Mouse (Mus musculus) liver, embryonic 14.5 days (tissue): ENCODE data around the gene Psmd1. TPM values are rescaled to one million over a fixed set of nuclear protein-coding genes. Genes with fewer than 3 reads are reported as not detected.

Experiments used
- ATAC-seq: fragments of 200-750 bp; cut with Nextera tagmentation; 2 replicates; pipeline ENCODE4 v1.8.0; 2017; ENCODE audit warnings: moderate number of reproducible peaks, mild to moderate bottlenecking, moderate library complexity; ENCODE audit not compliant: insufficient read depth
- DNase-seq, 3 experiments: peaks; one replicate each; pipeline ENCODE4 v3.0.0-alpha.2; 2012 to 2013; ENCODE audit warnings: low read depth in 3 of 3, low spot score in 3 of 3
- H3K27ac ChIP-seq: fragments of 300-500 bp; sonication (generic); 2 replicates; pipeline ENCODE4 v1.5.1; 2014; ENCODE audit warnings: moderate library complexity, mild to moderate bottlenecking, control low read depth, inconsistent platforms
- H3K27me3 ChIP-seq: fragments of 300-500 bp; sonication (generic); 2 replicates; pipeline ENCODE4 v1.6.1; 2014; ENCODE audit warnings: mild to moderate bottlenecking, low read length, moderate library complexity; ENCODE audit not compliant: control insufficient read depth, insufficient read depth
- H3K36me3 ChIP-seq: fragments of 300-500 bp; sonication (generic); replicated peaks from 2 replicates; pipeline ENCODE4 v1.6.1; 2014; ENCODE audit warnings: low read depth; ENCODE audit not compliant: control insufficient read depth, insufficient read depth
- H3K4me1 ChIP-seq, 2 experiments: fragments of 200-500 bp in 1 of 2; fragments of 300-500 bp in 1 of 2; sonication (generic) in 1 of 2; replicated peaks; 2 replicates each; pipeline ENCODE4 v1.6.1; 2012 to 2014; ENCODE audit warnings: antibody characterized with exemption in 1 of 2, inconsistent platforms in 1 of 2, low read length in 1 of 2; ENCODE audit not compliant: control insufficient read depth in 2 of 2, insufficient read depth in 2 of 2
- H3K4me2 ChIP-seq: fragments of 300-500 bp; sonication (generic); 2 replicates; pipeline ENCODE4 v1.6.1; 2014; ENCODE audit warnings: low read depth, mild to moderate bottlenecking, control low read depth, moderate library complexity
- H3K4me3 ChIP-seq, 2 experiments: fragments of 200-500 bp in 1 of 2; fragments of 300-500 bp in 1 of 2; sonication (generic) in 1 of 2; 2 replicates each; pipeline ENCODE4 v1.5.1; 2012 to 2014; ENCODE audit warnings: low read depth in 2 of 2, low read length in 2 of 2, mild to moderate bottlenecking in 2 of 2, control low read depth in 1 of 2, inconsistent platforms in 1 of 2, moderate library complexity in 1 of 2; ENCODE audit not compliant: insufficient read depth in 1 of 2
- H3K9ac ChIP-seq: fragments of 300-500 bp; sonication (generic); replicated peaks from 2 replicates; pipeline ENCODE4 v1.6.1; 2014; ENCODE audit warnings: mild to moderate bottlenecking, control low read depth, moderate library complexity
- H3K9me3 ChIP-seq: fragments of 300-500 bp; sonication (generic); 2 replicates; pipeline ENCODE4 v1.6.1; 2016; ENCODE audit warnings: low read length, mixed read lengths; ENCODE audit not compliant: control insufficient read depth
- CTCF ChIP-seq: IDR thresholded peaks from 2 replicates; pipeline ENCODE4 v1.5.1; 2016; ENCODE audit warnings: antibody characterized with exemption, low read depth, control low read depth
- EP300 ChIP-seq: IDR thresholded peaks from 2 replicates; pipeline ENCODE4 v1.6.1; 2016; ENCODE audit warnings: antibody characterized with exemption, low read depth
- WGBS: fragments of 180-500 bp; shearing (Covaris S2); extraction: QIAGEN DNeasy Blood & Tissue Kit; methylation state at CpG from one replicate; pipeline ENCODE4 v1.1.7; 2014; ENCODE audit not compliant: insufficient replicate concordance; 5-methylcytosine and 5-hydroxymethylcytosine counted together
- polyA plus RNA-seq, 2 experiments: library from polyadenylated mRNA; depleted of rRNA in 1 of 2; stranded (reverse) in 1 of 2; unstranded in 1 of 2; fragments of >200 nt; fragmentation: Nextera tagmentation in 1 of 2; extraction: Ambion mirVana in 1 of 2; gene quantifications; 2 replicates each; pipeline versions ENCODE4 v1.2.1 to v1.2.3; 2012 to 2014

Gene Psmd1
- polyA plus RNA-seq, 2 experiments: 53.0 to 104 TPM

DNA sequence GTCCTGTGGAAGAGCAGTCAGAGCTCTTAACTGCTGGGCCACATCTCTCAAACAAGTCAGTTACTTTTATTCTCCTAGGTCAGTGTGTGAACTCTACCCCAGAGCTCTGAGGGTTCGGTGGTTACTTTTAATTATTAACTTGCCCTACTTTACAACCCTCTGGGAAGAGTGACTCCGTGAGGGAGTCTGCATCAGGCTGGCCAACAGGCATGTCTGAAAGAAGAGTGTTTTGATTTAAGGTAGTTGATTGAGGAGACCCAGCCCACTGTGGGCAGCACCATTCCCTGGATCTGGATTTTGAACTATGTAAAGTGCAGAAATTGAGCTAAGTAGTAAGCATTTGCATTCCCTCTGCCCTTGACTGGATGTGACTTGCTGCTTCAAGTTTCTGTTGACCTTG, 111.9 kb downstream of the Psmd1 start:
- H3K4me3 ChIP-seq: no peak overlapping the region
- 65% methylated on average over 2 of the region's 2 CpGs for WGBS
- H3K4me2 ChIP-seq: no peak overlapping the region
- ATAC-seq (peak; percentile 38), DNase-seq (no peak)
- H3K9me3 ChIP-seq: no peaks in the 10 kb centered on the region
- H3K27me3 ChIP-seq: no peaks in the 10 kb centered on the region
- H3K36me3 ChIP-seq: peaks cover 3% of the 10 kb centered on the region; the same call in 1 of the 2 replicates
- H3K4me1 ChIP-seq: no peaks in the 10 kb centered on the region
- no peak overlapping the region for H3K9ac ChIP-seq
- no peak overlapping the region; the same call in 1 of the 2 replicates for H3K27ac ChIP-seq
- TF ChIP-seq CTCF (no peak), EP300 (no peak)

GRCm38 (mm10) chr1:86178462-86179253, 114.5 kb downstream of the Psmd1 start:
- 34% methylated on average over 7 of the region's 7 CpGs for whole genome bisulfite sequencing

GRCm38 (mm10) chr1:86182004-86182709, 118.0 kb downstream of the Psmd1 start:
- Histone ChIP-seq H3K9ac (no peak overlapping the region), H3K9me3 (no peaks in the 10 kb centered on the region), H3K4me2 (peak overlapping the region; percentile 36), H3K27ac (peak overlapping the region; percentile 7), H3K4me3 (no peak overlapping the region), H3K4me1 (peaks cover 11 to 13% of the 10 kb centered on the region in 2 experiments), H3K27me3 (no peaks in the 10 kb centered on the region), H3K36me3 (no peaks in the 10 kb centered on the region)
- DNase-seq: peak; percentile 36 to 42 (median 37)
- peak; percentile 59 for ATAC-seq
- peak; percentile 33; the same call in 1 of the 2 replicates for TF ChIP-seq EP300
- no peak for TF ChIP-seq CTCF
- 38% methylated on average over 5 of the region's 5 CpGs for WGBS

More at GRCm38 (mm10) chr1:86178462-86179253, 114.5 kb downstream of the Psmd1 start:
- ATAC-seq: peak; percentile 61
- Histone ChIP-seq H3K36me3 (peaks cover 3% of the 10 kb centered on the region; the same call in 1 of the 2 replicates), H3K9me3 (no peaks in the 10 kb centered on the region), H3K4me2 (no peak overlapping the region), H3K27ac (no peak overlapping the region), H3K9ac (no peak overlapping the region), H3K4me3 (no peak overlapping the region), H3K27me3 (no peaks in the 10 kb centered on the region), H3K4me1 (peaks cover 11 to 13% of the 10 kb centered on the region in 2 experiments)
- TF ChIP-seq EP300 (no peak), CTCF (peak; percentile 100)
- DNase-seq: peak; percentile 74 to 81 (median 78)

GRCm38 (mm10) chr1:86183577-86184263, 119.5 kb downstream of the Psmd1 start:
- Histone ChIP-seq H3K9me3 (no peaks in the 10 kb centered on the region), H3K4me1 (peaks cover 11 to 13% of the 10 kb centered on the region in 2 experiments), H3K27me3 (no peaks in the 10 kb centered on the region), H3K4me2 (no peak overlapping the region), H3K36me3 (no peaks in the 10 kb centered on the region), H3K27ac (no peak overlapping the region), H3K4me3 (no peak overlapping the region), H3K9ac (no peak overlapping the region)
- TF ChIP-seq CTCF: no peak
- no peak for TF ChIP-seq EP300
- WGBS: 54% methylated on average over 4 of the region's 4 CpGs
- ATAC-seq (no peak), DNase-seq (no peak)
